Mouse (Mus musculus) cerebellum, adult 18-20 months (tissue): ENCODE data around the gene Dnm1.

Experiments
- DNase-seq, 2 experiments: peaks; one replicate each; pipeline ENCODE4 v3.0.0; 2021

The Dnm1 gene

DNA sequence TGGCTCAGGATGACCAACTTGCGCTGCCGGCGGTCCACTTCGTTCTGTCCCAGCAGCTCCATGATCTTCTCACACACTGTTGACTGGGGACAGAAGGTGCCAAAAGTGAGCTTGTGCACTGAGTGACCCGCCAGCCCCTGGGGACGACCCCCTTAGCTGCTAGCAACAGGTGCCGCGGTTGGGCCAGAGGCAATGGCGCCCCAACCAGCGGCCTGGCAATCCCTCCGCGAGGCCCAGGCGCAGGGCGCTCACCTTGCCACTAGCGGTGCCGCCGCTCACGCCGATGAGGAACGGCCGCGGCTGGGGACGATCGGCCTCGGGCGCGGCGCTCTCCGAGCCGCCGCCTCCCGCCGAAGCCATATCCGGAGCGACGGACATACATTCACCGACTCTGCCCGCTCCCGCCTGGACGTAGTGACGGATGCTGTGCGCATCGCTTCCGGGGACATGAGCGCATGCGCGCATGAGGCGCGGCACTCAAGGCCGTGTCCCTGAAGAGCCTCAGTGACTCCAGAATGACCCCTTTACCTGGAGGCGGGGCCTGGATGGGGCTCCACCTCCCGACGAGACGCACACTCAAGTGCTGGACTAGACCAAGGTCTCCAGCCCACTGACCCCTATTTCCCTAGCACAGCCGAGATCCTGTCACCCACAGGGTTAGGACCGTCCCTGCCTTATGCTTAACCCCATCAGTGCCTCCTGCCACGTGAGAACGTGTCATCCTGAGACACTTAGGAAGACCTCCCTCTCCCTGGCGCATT, 93.3 kb downstream of the Dnm1 start, which contains the start of gene Uck1:
Gene Uck1 (minus strand): TSS at position 503 of the 761 bp plus-strand sequence.
- DNase-seq = peak; percentile 92

DNA sequence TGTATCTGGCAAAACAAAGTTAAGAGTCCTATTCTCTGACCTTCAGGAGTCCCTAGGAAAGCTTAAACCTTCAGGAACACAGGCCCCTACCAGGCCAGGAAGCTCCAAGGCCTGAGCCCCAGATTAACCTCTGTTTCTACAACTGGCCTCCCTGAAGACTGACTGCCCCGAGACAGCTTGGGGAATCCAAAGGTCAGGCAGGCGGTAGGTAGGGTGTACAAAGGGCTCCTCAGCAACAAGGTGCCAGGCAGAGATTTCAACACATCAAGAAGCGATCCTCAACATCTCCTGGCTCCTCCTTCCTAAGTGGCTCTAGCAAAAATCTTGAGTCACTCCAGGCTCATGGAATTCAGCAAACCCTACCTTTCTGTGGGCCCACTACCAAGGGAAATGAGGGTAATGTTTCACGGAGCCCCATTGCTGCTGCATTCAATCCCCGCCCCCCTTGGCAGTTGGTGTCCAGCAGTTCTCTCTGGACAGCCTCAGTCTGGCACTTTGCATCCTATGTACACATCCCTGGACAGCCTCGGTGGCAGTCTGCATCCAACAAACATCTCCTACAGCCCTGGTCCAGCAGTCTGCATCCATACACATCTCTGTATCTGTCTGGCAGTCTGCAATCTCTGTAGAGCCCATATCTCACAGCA, 94.1 kb downstream of the Dnm1 start:
- DNase-seq = no peak
